Comparison of ENCODE assay signal across 2 mouse cellular contexts in the genomic region with DNA sequence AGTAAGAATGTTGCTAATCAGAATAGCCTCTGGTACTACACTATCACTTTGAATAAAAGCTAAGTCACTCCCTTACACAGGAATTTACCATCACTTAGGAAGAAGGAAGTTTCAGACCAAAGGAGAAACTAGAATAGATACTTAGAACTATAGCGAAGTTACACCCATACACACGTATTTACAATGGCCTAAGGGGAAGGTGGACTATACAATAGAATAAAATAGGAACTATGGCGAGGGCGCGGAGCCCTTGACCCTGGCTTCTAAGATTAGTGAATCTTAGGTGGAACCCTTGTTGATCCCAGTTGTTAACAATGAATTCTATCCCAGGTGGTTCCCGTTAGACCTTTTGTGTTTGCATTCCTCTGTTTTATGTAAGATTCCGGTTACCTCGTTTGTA.
A peak's percentile ranks its signal among the peaks of the same experiment; 100 is the strongest.
DNase-seq lines count a peak whose midpoint lies in the region.

No protein-coding gene starts in this region.

- DNase-seq in R1 (ENCODE audit: low read depth, low spot score) (peak; percentile 68), ZHBTc4 (ENCODE audit: low read depth, low spot score) (peak; percentile 82)
